Mouse (Mus musculus) adipocyte (in vitro differentiated cells): Measurements from ENCODE around the gene Kif19a.

Source experiments
- DNase-seq: peaks from one replicate; pipeline ENCODE4 v3.0.0-alpha.2; 2016; ENCODE audit warnings: low spot score

Gene Kif19a

GRCm38 (mm10) chr11:114807686-114808427, 42.7 kb downstream of the Kif19a start:
- no peak for DNase-seq

- no peak for DNase-seq
Observed at GRCm38 (mm10) chr11:114809371-114809770, 44.2 kb downstream of the Kif19a start.

GRCm38 (mm10) chr11:114810344-114810743, 45.2 kb downstream of the Kif19a start:
- DNase-seq: no peak

GRCm38 (mm10) chr11:114812731-114813240, 47.6 kb downstream of the Kif19a start:
- peak; percentile 89 for DNase-seq

- DNase-seq: no peak
Observed at GRCm38 (mm10) chr11:114814873-114815592, 49.8 kb downstream of the Kif19a start.

GRCm38 (mm10) chr11:114816934-114817333, 51.7 kb downstream of the Kif19a start:
- no peak for DNase-seq

- no peak for DNase-seq
Observed at GRCm38 (mm10) chr11:114818185-114818584, 53.0 kb downstream of the Kif19a start.

- DNase-seq: no peak
Observed at GRCm38 (mm10) chr11:114819110-114819509, 53.9 kb downstream of the Kif19a start.

GRCm38 (mm10) chr11:114820444-114820843, 55.3 kb downstream of the Kif19a start:
- no peak for DNase-seq

- DNase-seq: peak; percentile 21
Observed at GRCm38 (mm10) chr11:114821325-114821724, 56.1 kb downstream of the Kif19a start.

GRCm38 (mm10) chr11:114822727-114823126, 57.5 kb downstream of the Kif19a start:
- peak; percentile 55 for DNase-seq

- no peak for DNase-seq
Observed at GRCm38 (mm10) chr11:114823199-114823725, 58.1 kb downstream of the Kif19a start.

- DNase-seq: no peak
Observed at GRCm38 (mm10) chr11:114826686-114827085, 61.5 kb downstream of the Kif19a start.

- no peak for DNase-seq
Observed at GRCm38 (mm10) chr11:114829499-114830432, 64.6 kb downstream of the Kif19a start.

- DNase-seq: no peak
Observed at GRCm38 (mm10) chr11:114830433-114830773, 65.2 kb downstream of the Kif19a start.

GRCm38 (mm10) chr11:114833166-114833565, 68.0 kb downstream of the Kif19a start:
- DNase-seq: no peak
